Mouse (Mus musculus) stomach, adult 2 months (tissue): ENCODE results near the gene Bloc1s3. TPM values are rescaled to one million over a fixed set of nuclear protein-coding genes. Genes with fewer than 3 reads are reported as not detected.

ENCODE experiments used
- polyA plus RNA-seq: library from polyadenylated mRNA; depleted of rRNA; stranded (reverse); fragments of >200 nt; gene quantifications from 2 replicates; pipeline ENCODE4 v1.2.3, GENCODE M21; 2012; rRNA removed

Gene Bloc1s3
- 7.3 and 15.7 TPM in 2 replicates for polyA plus RNA-seq

GRCm38 (mm10) chr7:19508150-19508923 is at the start of gene Bloc1s3, which contains the start of gene Trappc6a:
Gene Bloc1s3, minus strand, starts transcription at chr7:19508367.
Gene Trappc6a, plus strand, starts transcription at chr7:19508395.

GRCm38 (mm10) chr7:19517652-19518365 is 9.6 kb upstream of the Bloc1s3 start, which contains the start of gene Nkpd1:
Gene Nkpd1, plus strand, starts transcription at chr7:19517838.

GRCm38 (mm10) chr7:19462884-19463381 is 45.2 kb downstream of the Bloc1s3 start, which contains the start of gene Exoc3l2:
Gene Exoc3l2, plus strand, starts transcription at chr7:19463331.

GRCm38 (mm10) chr7:19458591-19459111 is 49.5 kb downstream of the Bloc1s3 start, which contains the start of gene Mark4:
Gene Mark4, minus strand, starts transcription at chr7:19458821.

Other genes starting within 250 kb of the Bloc1s3 start
- gene Vasp, start 236.6 kb downstream of the Bloc1s3 start, polyA plus RNA-seq, result 232 and 302 TPM in 2 replicates
- 0.23 and 1.3 TPM in 2 replicates for gene Ppm1n, start 228.3 kb downstream of the Bloc1s3 start, polyA plus RNA-seq
- gene Rtn2, start 225.7 kb downstream of the Bloc1s3 start, polyA plus RNA-seq, result 25.7 and 26.9 TPM in 2 replicates
- gene Fosb, start 198.3 kb downstream of the Bloc1s3 start, polyA plus RNA-seq, result 1.1 and 2.1 TPM in 2 replicates
- 16.8 and 21.2 TPM in 2 replicates for gene Ercc1, start 163.6 kb downstream of the Bloc1s3 start, polyA plus RNA-seq
- 3.9 and 7.8 TPM in 2 replicates for gene Cd3eap, start 148.9 kb downstream of the Bloc1s3 start, polyA plus RNA-seq
- gene Ppp1r13l, start 148.6 kb downstream of the Bloc1s3 start, polyA plus RNA-seq, result 21.4 and 23.5 TPM in 2 replicates
- gene Ercc2, start 126.4 kb downstream of the Bloc1s3 start, polyA plus RNA-seq, result 25.1 and 27.9 TPM in 2 replicates
- 16.2 and 18.5 TPM in 2 replicates for gene Klc3, start 104.3 kb downstream of the Bloc1s3 start, polyA plus RNA-seq
- 315 and 356 TPM in 2 replicates for gene Ckm, start 103.6 kb downstream of the Bloc1s3 start, polyA plus RNA-seq
- 10.8 and 27.7 TPM in 2 replicates for gene Mark4, start 49.5 kb downstream of the Bloc1s3 start, polyA plus RNA-seq
- gene Exoc3l2, start 45.0 kb downstream of the Bloc1s3 start, polyA plus RNA-seq, result 6.3 and 7.2 TPM in 2 replicates
- gene Trappc6a, start within 50 bp of the Bloc1s3 start, polyA plus RNA-seq, result 119 and 179 TPM in 2 replicates
- 45.5 and 87.5 TPM in 2 replicates for gene Nkpd1, start 9.5 kb upstream of the Bloc1s3 start, polyA plus RNA-seq
- gene Ppp1r37, start 54.7 kb upstream of the Bloc1s3 start, polyA plus RNA-seq, result 78.3 and 88.5 TPM in 2 replicates
- 7.5 and 7.9 TPM in 2 replicates for gene Zfp296, start 68.9 kb upstream of the Bloc1s3 start, polyA plus RNA-seq
- 59.4 and 88.0 TPM in 2 replicates for gene Gemin7, start 69.2 kb upstream of the Bloc1s3 start, polyA plus RNA-seq
- gene Clasrp, start 96.1 kb upstream of the Bloc1s3 start, polyA plus RNA-seq, result 68.5 and 172 TPM in 2 replicates
- gene Relb, start 121.1 kb upstream of the Bloc1s3 start, polyA plus RNA-seq, result 10.6 and 18.6 TPM in 2 replicates
- 55.4 and 69.0 TPM in 2 replicates for gene Clptm1, start 156.7 kb upstream of the Bloc1s3 start, polyA plus RNA-seq
- gene Apoc2, start 169.6 kb upstream of the Bloc1s3 start, polyA plus RNA-seq, result 1.1 and 1.6 TPM in 2 replicates
- gene Gm44805, start 173.1 kb upstream of the Bloc1s3 start, polyA plus RNA-seq, result not detected in 2 replicates
- gene Apoc4, start 173.1 kb upstream of the Bloc1s3 start, polyA plus RNA-seq, result 0.37 TPM in 1 of 2 replicates, not detected in the other
- gene Apoc1, start 184.3 kb upstream of the Bloc1s3 start, polyA plus RNA-seq, result 6.5 and 8.3 TPM in 2 replicates
- 235 and 380 TPM in 2 replicates for gene Apoe, start 190.8 kb upstream of the Bloc1s3 start, polyA plus RNA-seq
- 58.9 and 85.6 TPM in 2 replicates for gene Tomm40, start 207.1 kb upstream of the Bloc1s3 start, polyA plus RNA-seq
- gene Nectin2, start 242.1 kb upstream of the Bloc1s3 start, polyA plus RNA-seq, result 64.6 and 101 TPM in 2 replicates